Mouse (Mus musculus) brain, embryonic 14.5 days (tissue): ENCODE results near the gene Fxyd7.

Experiments
- CTCF ChIP-seq: fragments of 200-500 bp; IDR thresholded peaks from 2 replicates; pipeline ENCODE4 v1.5.1; 2012; ENCODE audit warnings: inconsistent platforms, mild to moderate bottlenecking, moderate library complexity, borderline replicate concordance; ENCODE audit not compliant: insufficient read depth, insufficient read length; ENCODE audit errors: extremely low read depth
- POLR2A ChIP-seq: fragments of 200-500 bp; IDR thresholded peaks from 2 replicates; pipeline ENCODE4 v1.6.1; 2012; ENCODE audit warnings: mild to moderate bottlenecking, inconsistent platforms, borderline replicate concordance; ENCODE audit not compliant: poor library complexity, insufficient read depth, insufficient read length, severe bottlenecking; ENCODE audit errors: extremely low read depth

- TF ChIP-seq POLR2A (no peak), CTCF (peak; percentile 23; the same call in 1 of the 2 replicates)
Measured at GRCm38 (mm10) chr7:31099612-31099982, 48.3 kb upstream of the Fxyd7 start.
